Comparison of ENCODE assay signal across 20 mouse cellular contexts in genomic region chr2:24680176-24680575, GRCm38 (mm10).
"Had no signal": no experiment of that assay in that cellular context is flagged by ENCODE, and none has a peak within 500 bp of the region (broad histone marks: within the 10 kb centered on the region; RNA-seq: fewer than 3 reads in every experiment).

No protein-coding gene starts in this region.

- H3K4me1 ChIP-seq: neural tube, embryonic 15.5 days; stomach, embryonic 15.5 days had no signal

- H3K27me3 ChIP-seq: midbrain, embryonic 15.5 days; neural tube, embryonic 15.5 days had no signal

- DNase-seq: kidney, adult 11 months; kidney, adult 8-10 months; kidney, postnatal 10 days; kidney, postnatal 36 days; layer of hippocampus, adult 9-11 months; liver, postnatal 0 days; lung, embryonic 14.5 days; right cerebral cortex, adult 18-20 months; right cerebral cortex, postnatal 14 days; spleen, adult 18-20 months had no signal

- H3K27ac ChIP-seq: kidney, embryonic 15.5 days; limb, embryonic 12.5 days; limb, embryonic 15.5 days; liver, embryonic 14.5 days; macrophage; midbrain, embryonic 12.5 days; midbrain, embryonic 15.5 days; neural tube, embryonic 12.5 days; neural tube, embryonic 15.5 days; stomach, embryonic 15.5 days had no signal

- H3K4me3 ChIP-seq: limb, embryonic 15.5 days; midbrain, embryonic 15.5 days; neural tube, embryonic 15.5 days had no signal
